Mouse (Mus musculus): ENCODE results near the gene Ctrb1.

- TF ChIP-seq CTCF (IDR thresholded peaks at IDR 0.05; ENCODE audit: borderline replicate concordance, extremely low read depth, insufficient read depth, insufficient read length) (no peak), POLR2A (IDR thresholded peaks at IDR 0.05; ENCODE audit: borderline replicate concordance, extremely low read depth, insufficient read depth, insufficient read length, poor library complexity, severe bottlenecking) (no peak)
Measured at GRCm38 (mm10) chr8:111714295-111714694, 23.5 kb upstream of the Ctrb1 start.

Data from brain, embryonic 14.5 days (tissue).